Mouse (Mus musculus): ENCODE results near the gene Tollip.
"Not testable (repeated sequence)": the region's sequence is repeated elsewhere in the genome, so short reads cannot be mapped to it uniquely, and the experiment has no call there.

Tollip gene

DNA sequence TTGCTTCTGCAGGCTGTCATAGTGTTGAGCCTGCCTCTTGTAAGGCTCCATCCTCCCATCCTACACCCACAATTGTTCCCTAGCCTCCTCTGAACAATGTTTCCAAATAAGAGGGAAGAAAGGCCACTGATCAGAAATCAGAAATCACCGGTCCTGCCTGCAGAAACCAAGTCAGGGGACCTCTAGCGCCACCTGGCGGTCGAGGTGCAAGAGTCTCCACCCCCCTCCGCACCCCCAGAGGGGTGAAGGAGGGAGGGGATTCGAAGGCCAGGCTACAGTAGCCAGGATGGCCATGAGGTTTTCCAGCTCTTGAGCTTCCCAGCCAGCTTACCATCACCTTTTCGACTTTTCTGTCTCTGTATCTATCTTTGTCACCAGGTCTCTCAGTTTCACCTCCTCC lies 6.6 kb upstream of the Tollip start:
- DNase-seq: peak; percentile 74

DNA sequence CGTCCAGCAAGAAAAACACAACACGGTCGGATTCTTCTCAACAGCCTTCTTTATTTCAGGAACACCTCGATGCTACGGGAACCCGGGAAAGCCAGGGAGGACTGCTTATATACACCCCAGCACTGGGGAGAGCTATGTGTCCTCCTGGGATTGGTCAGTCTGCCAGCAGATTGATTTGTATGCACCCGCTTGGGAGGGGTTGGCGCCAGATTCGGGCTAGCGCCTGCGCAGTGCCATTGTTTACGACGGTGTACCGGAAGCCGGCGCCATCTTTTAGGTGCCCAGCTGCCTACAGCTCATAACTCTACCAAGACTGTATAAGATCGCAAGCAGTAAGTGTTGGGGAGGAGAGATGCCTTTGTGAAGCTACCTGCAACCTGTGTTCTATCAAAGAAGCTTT lies 5.8 kb upstream of the Tollip start:
- DNase-seq: not testable (repeated sequence)

DNA sequence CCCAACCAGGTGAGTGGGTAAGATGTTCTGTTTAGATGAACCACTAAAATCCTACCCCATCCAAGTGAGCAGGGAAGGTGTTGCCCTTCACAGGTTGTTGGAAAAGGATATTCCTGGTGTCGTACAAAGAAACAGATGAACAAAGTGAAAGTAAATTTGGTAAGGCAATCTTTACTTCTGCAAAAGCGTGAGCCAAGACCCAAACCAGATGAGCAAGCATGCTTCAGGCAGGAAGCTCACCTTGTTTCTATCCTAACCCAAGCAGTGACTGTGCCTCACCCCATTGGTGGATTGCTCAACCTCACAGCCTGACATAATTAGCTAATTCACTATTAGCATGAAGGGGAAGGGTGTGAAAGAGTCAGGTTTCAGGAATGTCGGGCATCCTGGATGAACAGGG lies 7.0 kb downstream of the Tollip start:
- DNase-seq: no peak

DNA sequence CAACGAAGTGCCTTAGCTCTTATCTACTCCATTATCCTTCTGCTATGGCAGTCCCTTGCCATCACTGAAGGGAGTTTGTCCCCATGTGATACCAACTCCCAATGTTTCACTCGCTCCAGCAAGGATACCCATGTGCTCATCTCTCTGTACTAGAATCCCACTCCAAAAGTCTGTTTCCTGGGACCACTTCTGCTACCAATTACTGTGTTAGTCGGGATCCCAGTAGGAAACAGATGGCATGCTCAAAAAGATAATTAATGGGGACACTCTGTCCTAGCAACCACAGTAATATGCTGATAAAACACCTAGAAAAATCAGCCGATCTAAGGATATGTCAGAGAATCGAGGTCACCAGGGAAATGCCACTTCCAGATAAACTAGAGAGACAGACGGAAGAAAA lies 9.7 kb downstream of the Tollip start:
- DNase-seq: peak; percentile 62

DNA sequence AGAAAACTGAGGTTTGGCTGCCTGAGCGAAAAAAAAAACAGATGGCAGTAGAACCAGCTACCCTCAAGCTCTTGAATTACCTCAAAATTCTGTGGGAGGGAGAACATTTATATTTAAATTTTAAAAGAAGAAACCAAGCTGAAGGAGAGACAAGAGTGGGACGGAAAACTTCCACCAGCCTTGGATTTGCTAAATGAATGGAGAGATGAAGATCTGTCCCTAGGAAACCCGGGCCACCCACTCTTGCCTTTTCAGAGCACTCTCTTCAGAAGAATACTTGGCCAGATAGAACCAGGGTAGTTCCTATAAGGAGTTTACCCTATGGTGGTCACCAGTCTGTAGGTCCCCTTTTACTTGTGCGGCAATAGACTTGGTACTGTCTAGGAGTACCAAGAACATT lies 15.5 kb downstream of the Tollip start:
- DNase-seq: no peak

DNA sequence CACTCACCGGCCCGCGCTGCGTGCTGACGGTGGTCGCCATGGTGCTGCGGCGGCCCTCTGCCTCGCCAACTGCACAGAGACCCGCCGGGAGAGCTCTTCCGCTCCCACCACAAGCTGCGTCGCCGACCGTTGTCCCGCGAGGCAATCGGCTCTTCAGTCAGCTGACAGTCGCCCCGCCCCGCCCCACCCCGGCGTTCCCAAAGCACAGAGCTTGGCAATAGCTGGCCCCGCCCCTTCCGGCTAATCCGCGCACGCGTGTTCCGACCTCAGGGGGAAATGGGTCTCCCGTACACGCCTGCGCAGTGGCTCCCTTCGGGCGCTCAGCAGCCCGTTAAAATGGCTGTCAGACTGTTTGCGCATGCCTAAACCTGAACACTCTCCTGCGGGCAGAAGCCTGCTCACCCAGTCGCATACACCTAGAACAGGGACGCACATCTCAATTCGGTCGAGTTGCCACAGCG lies 16.0 kb downstream of the Tollip start:
- DNase-seq: peak; percentile 99

DNA sequence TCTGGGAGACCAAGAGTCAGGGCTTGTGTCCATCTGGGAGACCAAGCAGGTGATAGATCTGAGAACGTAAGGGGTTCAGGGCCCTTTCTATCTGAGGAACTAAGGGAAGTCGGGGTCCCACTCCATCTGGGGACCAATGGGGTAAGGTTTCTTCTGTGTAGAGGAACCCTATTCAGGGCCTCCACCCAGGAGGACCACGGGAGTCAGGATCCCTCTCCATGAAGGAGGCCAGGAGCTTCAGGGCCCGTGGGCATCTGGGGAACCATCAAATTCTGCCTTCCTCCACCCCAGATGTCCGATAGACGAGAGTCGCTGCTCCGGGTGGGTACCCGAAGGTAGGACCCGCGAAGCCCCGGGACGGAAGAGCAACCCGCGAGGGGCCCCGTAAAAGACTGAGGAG lies 16.5 kb downstream of the Tollip start:
- DNase-seq: peak; percentile 43

DNA sequence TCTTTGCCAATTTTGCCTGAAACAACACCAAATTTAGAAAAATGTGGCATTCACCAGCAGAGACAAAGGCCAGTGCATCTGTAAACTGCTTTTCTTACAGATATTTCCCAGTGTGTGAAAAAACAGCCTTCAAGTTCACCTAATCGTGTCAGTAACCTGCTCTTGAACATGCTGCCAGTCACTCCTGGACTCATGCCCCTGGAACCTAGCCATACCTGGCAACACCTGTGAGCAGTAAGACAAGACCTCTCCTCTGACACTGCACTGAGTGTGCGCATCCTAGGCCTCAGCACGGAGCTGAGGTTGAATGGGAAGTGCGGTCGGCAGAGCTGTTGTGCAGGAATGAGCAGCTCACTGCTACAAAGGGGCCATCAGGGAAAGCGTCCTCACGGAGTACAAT lies 26.2 kb downstream of the Tollip start:
- peak; percentile 54 for DNase-seq

DNA sequence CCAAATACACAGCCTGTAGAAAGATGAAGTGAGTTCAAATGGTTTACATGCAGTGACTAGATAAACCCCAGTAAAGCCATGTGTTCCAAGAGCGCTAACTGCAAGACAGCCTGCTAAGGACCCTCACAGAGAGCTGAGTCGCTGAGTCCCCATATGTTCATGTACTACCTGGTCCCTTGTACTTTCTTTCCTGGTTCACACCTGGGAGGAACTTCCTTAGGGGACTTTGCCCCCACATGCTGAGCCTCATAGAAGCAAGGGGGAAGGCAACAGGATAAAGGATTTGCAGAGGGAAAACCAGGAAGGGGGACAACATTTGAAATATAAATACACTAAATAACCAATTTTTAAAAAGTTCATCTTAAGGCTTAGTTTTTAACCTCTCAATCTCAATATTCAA lies 39.5 kb downstream of the Tollip start:
- no peak for DNase-seq

DNA sequence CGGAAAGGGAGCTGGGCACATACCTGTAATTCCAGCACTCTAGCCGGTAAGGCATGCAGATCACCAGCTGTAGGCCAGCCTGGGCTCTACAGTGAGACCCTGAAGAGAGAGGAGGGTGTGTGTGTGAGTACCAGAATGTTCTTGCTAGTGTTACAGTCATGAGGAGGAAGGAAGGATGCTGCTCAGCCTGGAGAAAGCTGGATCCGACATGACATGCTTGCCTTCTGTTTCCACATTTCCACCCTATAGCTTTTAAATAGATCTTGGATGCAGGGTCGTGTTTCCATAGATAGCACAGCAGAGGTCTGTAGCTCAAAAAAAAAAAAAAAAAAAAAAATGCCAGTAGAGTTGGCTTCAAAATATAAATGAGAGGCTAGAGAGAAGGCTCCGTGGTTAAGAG lies 43.4 kb downstream of the Tollip start:
- DNase-seq: no peak

DNA sequence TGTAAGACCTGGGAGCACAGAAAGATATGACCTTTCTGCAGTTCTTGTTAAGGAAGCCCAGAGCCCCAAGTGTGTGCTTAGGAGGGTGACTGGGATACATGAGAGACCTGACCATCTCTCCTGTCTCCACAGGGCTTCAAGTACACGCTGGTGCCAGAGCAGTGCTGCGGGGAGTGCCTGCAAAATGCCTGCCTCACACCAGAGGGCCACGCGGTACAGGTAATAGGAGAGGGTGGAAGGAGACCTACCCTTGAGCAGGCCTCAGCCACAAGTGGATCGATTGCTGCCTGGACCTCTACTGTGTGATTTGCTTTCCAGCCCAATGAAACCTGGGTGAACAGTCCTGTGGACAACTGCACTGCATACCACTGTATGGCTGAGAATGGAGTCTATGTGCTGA lies 47.8 kb downstream of the Tollip start:
- no peak for DNase-seq

DNA sequence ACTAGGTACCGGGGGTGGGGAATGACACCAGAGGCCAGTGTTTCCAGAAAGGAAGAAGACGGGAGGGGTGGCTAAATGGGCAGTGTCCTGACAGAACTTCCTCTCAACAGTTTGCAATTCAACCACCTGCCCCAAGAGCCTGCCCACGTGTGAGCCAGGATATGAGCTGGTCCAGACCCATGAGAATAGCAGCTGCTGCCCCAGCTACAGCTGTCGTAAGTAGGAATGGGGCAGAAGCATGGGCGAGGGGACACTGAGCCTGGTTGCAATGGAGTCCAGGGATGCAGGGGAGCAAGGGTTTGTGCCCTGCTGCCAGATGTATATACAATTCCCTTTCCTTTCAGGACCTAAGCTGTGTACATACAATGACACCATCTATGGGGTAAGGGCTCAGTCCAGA lies 48.7 kb downstream of the Tollip start:
- DNase-seq: no peak

DNA sequence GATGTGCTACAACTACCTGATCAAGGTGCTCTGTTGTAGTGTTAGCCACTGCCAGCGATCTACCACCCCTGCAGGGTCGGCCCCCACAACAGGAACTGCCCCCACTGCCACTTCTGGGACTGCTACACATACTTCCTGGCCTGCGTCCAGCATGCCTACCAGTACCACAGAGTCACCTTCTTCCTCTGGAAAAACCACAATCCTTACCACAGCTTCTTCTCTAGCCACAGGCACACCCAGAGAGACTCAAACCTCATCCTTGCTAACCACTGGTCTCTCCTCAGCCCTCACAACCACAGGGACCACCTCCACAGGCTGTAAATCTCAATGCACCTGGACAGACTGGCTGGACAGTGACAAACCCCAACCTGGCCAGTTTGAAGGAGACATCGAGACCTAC lies 57.3 kb downstream of the Tollip start:
- no peak for DNase-seq

DNA sequence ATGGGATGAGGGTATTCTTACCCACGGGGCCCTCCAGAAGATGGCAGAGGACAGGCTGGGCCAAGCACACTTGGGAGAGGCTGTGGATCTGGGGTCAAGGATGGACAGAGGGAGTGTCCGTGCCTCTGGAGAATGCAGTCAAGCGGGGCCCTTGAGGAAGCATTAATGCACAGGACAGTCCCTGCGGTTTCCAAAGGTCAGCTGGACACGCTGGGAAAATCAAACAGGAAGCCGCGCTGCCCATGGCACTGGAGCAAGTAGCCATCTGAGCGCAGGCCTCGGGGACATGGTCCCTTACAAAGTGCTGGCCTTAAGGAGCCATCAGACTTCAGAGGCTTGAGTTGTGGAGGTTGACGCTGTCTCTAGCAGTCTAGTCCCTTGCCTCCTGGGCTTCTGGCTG lies 78.0 kb downstream of the Tollip start:
- DNase-seq: no peak

DNA sequence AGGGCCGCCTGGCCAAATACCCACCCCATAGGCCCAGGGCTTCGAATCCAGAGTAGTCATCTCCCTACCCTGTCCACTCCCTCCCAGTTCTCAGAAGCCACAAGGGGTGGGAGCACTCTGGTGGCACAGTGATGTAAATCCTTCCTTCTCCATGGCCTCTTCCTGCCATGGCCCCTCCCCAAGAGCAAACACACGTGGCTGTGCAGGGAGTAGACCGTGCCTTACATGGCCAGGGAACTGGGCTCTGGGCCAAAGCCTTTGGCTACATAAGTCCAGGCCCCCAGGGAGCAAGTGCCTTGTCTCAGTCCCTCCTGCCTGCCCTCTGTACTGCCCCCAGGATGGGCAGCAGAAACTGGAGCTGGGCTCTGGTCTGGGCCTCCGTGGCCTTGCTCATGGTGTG lies 79.5 kb downstream of the Tollip start, which contains the start of gene Muc5b:
Muc5b (plus strand) TSS at position 292 of the 400 bp plus-strand sequence.
- DNase-seq: no peak

DNA sequence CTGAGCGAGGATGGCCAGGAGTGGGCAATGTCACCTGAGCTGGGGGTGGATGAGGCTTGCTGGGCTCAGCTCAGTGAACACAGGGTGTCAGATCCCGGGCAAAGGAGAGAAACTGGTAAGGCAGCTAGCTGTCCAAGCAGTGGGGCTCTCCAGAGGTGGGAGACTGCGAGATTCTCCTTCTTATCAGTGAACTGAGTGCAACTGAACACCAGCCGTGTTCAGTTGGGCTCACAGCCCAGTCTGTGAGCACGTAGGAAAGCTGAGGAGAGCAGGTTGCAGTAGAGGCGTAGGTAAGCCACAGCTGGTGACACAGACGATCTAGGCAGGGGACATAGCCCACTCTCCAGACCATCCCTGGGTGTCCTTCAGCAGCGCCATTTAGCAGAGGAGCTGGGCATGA lies 81.9 kb downstream of the Tollip start:
- no peak for DNase-seq

DNA sequence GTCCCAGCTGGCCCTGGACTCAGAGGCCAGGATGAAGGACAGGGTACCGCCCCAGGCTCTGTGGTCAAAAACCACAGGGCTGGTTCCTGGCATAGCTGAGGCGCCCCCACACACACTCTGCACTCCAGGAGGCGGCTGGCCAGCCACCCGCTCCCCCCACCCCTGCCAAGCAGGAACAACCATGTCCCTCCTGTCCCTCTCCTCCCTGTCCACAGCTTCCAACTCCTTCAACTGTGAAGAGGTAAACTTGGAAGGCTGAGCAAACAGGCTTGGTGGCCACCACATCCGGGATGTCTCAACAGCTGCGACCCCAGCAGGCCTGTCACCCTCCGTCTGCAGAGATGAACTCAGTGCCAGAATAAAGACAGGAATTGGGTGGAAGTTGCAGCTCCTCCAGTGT lies 82.4 kb downstream of the Tollip start:
- DNase-seq: no peak

Measured in cerebellum, adult 9-10 months (tissue).